Mouse (Mus musculus) CD4-positive naive resting alpha-beta T cell, adult 57 days (primary cell): ENCODE results near the gene Dnajc5g. TPM values are rescaled to one million over a fixed set of nuclear protein-coding genes. Genes with fewer than 3 reads are reported as not detected.

Source experiments
- total RNA-seq: library from RNA; stranded (reverse); gene quantifications from one replicate; pipeline ENCODE4 v1.2.4, GENCODE M21; 2023

The Dnajc5g gene
- not detected for total RNA-seq

GRCm38 (mm10) chr5:31105814-31106335 is at the start of gene Dnajc5g:
Gene Dnajc5g (plus strand): TSS chr5:31106285.

GRCm38 (mm10) chr5:31108000-31108490 is 2.0 kb downstream of the Dnajc5g start, which contains the start of gene Slc30a3:
Gene Slc30a3 (minus strand): TSS chr5:31108237.

GRCm38 (mm10) chr5:31116354-31116753 is 10.3 kb downstream of the Dnajc5g start, which contains the start of gene Trim54:
Gene Trim54 (plus strand): TSS chr5:31116712.

GRCm38 (mm10) chr5:31138241-31138967 is 32.3 kb downstream of the Dnajc5g start, which contains the start of gene Ucn:
Gene Ucn (minus strand): TSS chr5:31138829.

GRCm38 (mm10) chr5:31154152-31154553 is 48.1 kb downstream of the Dnajc5g start, which contains the start of gene Mpv17:
Gene Mpv17 (minus strand): TSS chr5:31154251.

Other genes starting within 250 kb of the Dnajc5g start
- 45.9 TPM for gene Tmem214, start 238.3 kb upstream of the Dnajc5g start, total RNA-seq
- gene Agbl5, start 217.6 kb upstream of the Dnajc5g start, total RNA-seq: 9.6 TPM
- 132 TPM for gene Ost4, start 198.5 kb upstream of the Dnajc5g start, total RNA-seq
- gene Emilin1, start 192.9 kb upstream of the Dnajc5g start, total RNA-seq: 2.7 TPM
- gene Khk, start 184.9 kb upstream of the Dnajc5g start, total RNA-seq: 17.7 TPM
- gene Cgref1, start 160.7 kb upstream of the Dnajc5g start, total RNA-seq: not detected
- 177 TPM for gene Preb, start 145.9 kb upstream of the Dnajc5g start, total RNA-seq
- not detected for gene Tcf23, start 137.6 kb upstream of the Dnajc5g start, total RNA-seq
- 33.8 TPM for gene Atraid, start 58.0 kb upstream of the Dnajc5g start, total RNA-seq
- gene Slc5a6, start 57.4 kb upstream of the Dnajc5g start, total RNA-seq: 11.6 TPM
- gene Cad, start 51.5 kb upstream of the Dnajc5g start, total RNA-seq: 43.7 TPM
- 1.2 TPM for gene Slc30a3, start 2.0 kb downstream of the Dnajc5g start, total RNA-seq
- not detected for gene Trim54, start 10.4 kb downstream of the Dnajc5g start, total RNA-seq
- not detected for gene Ucn, start 32.5 kb downstream of the Dnajc5g start, total RNA-seq
- 17.7 TPM for gene Mpv17, start 48.0 kb downstream of the Dnajc5g start, total RNA-seq
- 4.7 TPM for gene Gm29609, start 73.6 kb downstream of the Dnajc5g start, total RNA-seq
- gene Gtf3c2, start 73.9 kb downstream of the Dnajc5g start, total RNA-seq: 148 TPM
- 70.4 TPM for gene Snx17, start 86.9 kb downstream of the Dnajc5g start, total RNA-seq
- gene Eif2b4, start 87.1 kb downstream of the Dnajc5g start, total RNA-seq: 42.2 TPM
- 27.6 TPM for gene Zfp513, start 96.0 kb downstream of the Dnajc5g start, total RNA-seq
- gene Ppm1g, start 114.4 kb downstream of the Dnajc5g start, total RNA-seq: 148 TPM
- 193 TPM for gene Nrbp1, start 134.6 kb downstream of the Dnajc5g start, total RNA-seq
- not detected for gene Gm9970, start 134.9 kb downstream of the Dnajc5g start, total RNA-seq
- gene Krtcap3, start 145.4 kb downstream of the Dnajc5g start, total RNA-seq: 28.9 TPM
- 14.5 TPM for gene Ift172, start 184.8 kb downstream of the Dnajc5g start, total RNA-seq
- 1.3 TPM for gene Fndc4, start 189.8 kb downstream of the Dnajc5g start, total RNA-seq
- 0.15 TPM for gene Gckr, start 191.2 kb downstream of the Dnajc5g start, total RNA-seq